Mouse (Mus musculus): ENCODE data around the gene BC004004.

DNA sequence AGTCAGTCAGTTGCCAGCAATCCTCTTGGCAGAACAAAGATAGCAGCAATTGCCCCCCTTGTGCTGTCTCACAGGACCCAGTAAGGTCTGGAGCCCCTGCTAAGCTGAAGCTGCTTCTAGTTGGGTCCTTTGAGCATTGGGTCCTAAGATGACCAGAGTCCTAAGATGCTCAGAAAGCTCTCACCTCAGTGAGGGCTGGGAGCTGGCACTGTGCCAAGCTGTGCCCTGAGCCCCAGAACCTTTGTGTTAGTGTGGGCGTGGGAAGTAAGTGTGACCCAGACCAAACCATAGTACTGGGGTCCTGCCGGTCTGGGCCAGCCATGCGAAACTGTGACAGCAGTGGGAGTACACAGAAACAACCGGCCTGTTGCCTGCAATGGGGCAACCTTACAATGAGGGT, 30.7 kb downstream of the BC004004 start:
- TF ChIP-seq POLR2A (IDR thresholded peaks at IDR 0.05; ENCODE audit: insufficient read length, low read depth) = no peak
- TF ChIP-seq CEBPB (IDR thresholded peaks at IDR 0.05; ENCODE audit: insufficient read depth, poor library complexity, severe bottlenecking) = no peak
- no peak for TF ChIP-seq MAX (IDR thresholded peaks at IDR 0.05; ENCODE audit: low read depth)
- TF ChIP-seq MYOG (IDR thresholded peaks at IDR 0.05; ENCODE audit: control insufficient read depth in 1 of 3, insufficient read depth in 1 of 3, insufficient read length in 2 of 3, low read depth in 2 of 3) = no peak
- no peak for TF ChIP-seq TCF3 (IDR thresholded peaks at IDR 0.05; ENCODE audit: insufficient read length, low read depth)
